Mouse (Mus musculus): ENCODE measurements around the gene Erc2. TPM values are rescaled to one million over a fixed set of nuclear protein-coding genes. Genes with fewer than 3 reads are reported as not detected.

The Erc2 gene
- total and polyA plus RNA-seq, 3 experiments = not detected

DNA sequence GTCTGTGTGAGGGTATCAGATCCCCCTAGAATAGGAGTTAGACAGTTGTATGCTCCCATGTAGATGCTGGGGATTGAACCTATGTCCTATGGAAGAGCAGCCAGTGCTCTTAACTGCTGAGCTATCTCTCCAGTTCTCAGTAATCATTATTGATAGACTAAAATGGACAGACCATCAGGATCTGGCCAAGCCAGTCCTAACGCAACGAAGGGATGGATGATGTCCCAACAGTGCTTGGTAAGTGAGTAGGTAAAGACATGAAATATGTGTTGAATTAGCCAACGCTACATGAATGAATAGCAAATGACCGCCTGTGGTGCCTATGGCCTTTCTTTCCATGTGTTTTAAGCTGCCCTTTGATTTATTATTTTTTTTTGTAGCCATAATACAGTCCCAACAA, 871.6 kb downstream of the Erc2 start:
- no peak for DNase-seq (ENCODE audit: extremely low read depth)
- no peak overlapping the region for H3K4me3 ChIP-seq (replicated peaks in 1 of 3; ENCODE audit: low read depth in 2 of 3, low read length in 2 of 3, poor library complexity in 1 of 3)
- no peaks in the 10 kb centered on the region for H3K27me3 ChIP-seq (replicated peaks)
- no peaks in the 10 kb centered on the region for H3K79me2 ChIP-seq (replicated peaks; ENCODE audit: control insufficient read depth, extremely low read depth, insufficient read depth, poor library complexity, severe bottlenecking)
- TF ChIP-seq TBP (conservative IDR thresholded peaks at IDR 0.05; ENCODE audit: low read depth, low read length) = no peak
- H3K27ac ChIP-seq (ENCODE audit: insufficient read depth, low read depth) = no peak overlapping the region
- dilution Hi-C loops (cut with MboI; ENCODE audit: extremely low pct_ligation_motif_present, extremely low pct_unique_long_range_greater_than_20kb, low sequenced_read_pairs) (no loop called here), in situ Hi-C loops (cut with MboI; ENCODE audit: low pct_ligation_motif_present, low pct_unique_long_range_greater_than_20kb, low sequenced_read_pairs) (no loop called here)
- no peak overlapping the region for H3K9ac ChIP-seq (ENCODE audit: insufficient read depth, low read depth)
- no peaks in the 10 kb centered on the region for H3K4me1 ChIP-seq (ENCODE audit: control insufficient read depth in 1 of 2, insufficient read depth in 2 of 2)
- peaks cover 56% of the 10 kb centered on the region for H3K9me3 ChIP-seq (replicated peaks; ENCODE audit: low read length)
- H3K36me3 ChIP-seq (replicated peaks in 1 of 2; ENCODE audit: control insufficient read depth in 1 of 2, insufficient read depth in 1 of 2, low read length in 1 of 2) = no peaks in the 10 kb centered on the region
- H3K4me2 ChIP-seq (ENCODE audit: insufficient read depth, low read depth, poor library complexity, severe bottlenecking) = no peak overlapping the region

DNA sequence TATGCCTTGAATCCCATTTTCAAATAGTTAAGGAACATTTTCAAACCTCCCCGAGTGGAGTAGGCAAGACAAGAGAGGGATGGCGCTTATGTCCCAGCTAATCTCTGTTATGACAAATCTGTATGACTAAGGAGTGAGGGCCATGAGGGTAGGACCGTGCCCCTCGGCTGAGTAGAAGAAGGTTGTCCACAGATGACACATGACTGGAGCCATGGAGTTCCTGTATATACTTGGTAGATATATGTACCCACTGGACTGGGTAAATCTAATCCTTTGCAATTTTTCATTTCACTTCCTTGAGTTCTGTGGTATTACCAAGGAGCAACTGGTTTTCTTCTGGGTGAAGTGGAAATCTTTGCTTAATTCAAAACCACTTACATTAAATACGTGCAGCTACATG, 872.0 kb downstream of the Erc2 start:
- DNase-seq (ENCODE audit: extremely low read depth) = no peak
- no peaks in the 10 kb centered on the region for H3K79me2 ChIP-seq (replicated peaks; ENCODE audit: control insufficient read depth, extremely low read depth, insufficient read depth, poor library complexity, severe bottlenecking)
- no peak overlapping the region for H3K4me3 ChIP-seq (replicated peaks in 1 of 3; ENCODE audit: low read depth in 2 of 3, low read length in 2 of 3, poor library complexity in 1 of 3)
- no peak overlapping the region for H3K9ac ChIP-seq (ENCODE audit: insufficient read depth, low read depth)
- no peaks in the 10 kb centered on the region for H3K4me1 ChIP-seq (ENCODE audit: control insufficient read depth in 1 of 2, insufficient read depth in 2 of 2)
- H3K9me3 ChIP-seq (replicated peaks; ENCODE audit: low read length) = peaks cover 56% of the 10 kb centered on the region
- no peaks in the 10 kb centered on the region for H3K36me3 ChIP-seq (replicated peaks in 1 of 2; ENCODE audit: control insufficient read depth in 1 of 2, insufficient read depth in 1 of 2, low read length in 1 of 2)
- no peak overlapping the region for H3K4me2 ChIP-seq (ENCODE audit: insufficient read depth, low read depth, poor library complexity, severe bottlenecking)
- H3K27ac ChIP-seq (ENCODE audit: insufficient read depth, low read depth) = no peak overlapping the region
- TF ChIP-seq USF1 (IDR thresholded peaks at IDR 0.05; ENCODE audit: low read depth, low read length) = no peak
- no peak for TF ChIP-seq ZMIZ1 (IDR thresholded peaks at IDR 0.05; ENCODE audit: low read depth, low read length)
- TF ChIP-seq BHLHE40 (IDR thresholded peaks at IDR 0.05; ENCODE audit: low read depth, low read length) = no peak
- no peak for TF ChIP-seq SMC3 (IDR thresholded peaks at IDR 0.05; ENCODE audit: low read depth, low read length)
- no peak for TF ChIP-seq E2F4 (IDR thresholded peaks at IDR 0.05; ENCODE audit: insufficient replicate concordance, low read depth, low read length)
- TF ChIP-seq IRF4 (IDR thresholded peaks at IDR 0.05; ENCODE audit: low read depth, low read length) = no peak
- TF ChIP-seq NELFE (IDR thresholded peaks at IDR 0.05; ENCODE audit: low read depth, low read length) = no peak
- TF ChIP-seq TCF12 (IDR thresholded peaks at IDR 0.05; ENCODE audit: low read depth, low read length) = no peak
- TF ChIP-seq CTCF (conservative IDR thresholded peaks at IDR 0.05 in 1 of 2, IDR thresholded peaks at IDR 0.05 in 1 of 2; ENCODE audit: low read depth in 2 of 2, low read length in 2 of 2) = no peak
- TF ChIP-seq RAD21 (IDR thresholded peaks at IDR 0.05; ENCODE audit: low read depth, low read length) = no peak
- TF ChIP-seq GABPA (IDR thresholded peaks at IDR 0.05; ENCODE audit: insufficient replicate concordance, low read depth, low read length) = no peak
- TF ChIP-seq MAX (IDR thresholded peaks at IDR 0.05; ENCODE audit: low read length) = no peak
- TF ChIP-seq PAX5 (IDR thresholded peaks at IDR 0.05; ENCODE audit: low read length) = no peak
- no peak for TF ChIP-seq CHD1 (IDR thresholded peaks at IDR 0.05; ENCODE audit: low read depth, low read length)
- no peak for TF ChIP-seq KAT2A (IDR thresholded peaks at IDR 0.05; ENCODE audit: insufficient replicate concordance, low read length)
- no peaks in the 10 kb centered on the region for H3K27me3 ChIP-seq (replicated peaks)
- in situ Hi-C loops (cut with MboI; ENCODE audit: low pct_ligation_motif_present, low pct_unique_long_range_greater_than_20kb, low sequenced_read_pairs) = no loop called here
- dilution Hi-C loops (cut with MboI; ENCODE audit: extremely low pct_ligation_motif_present, extremely low pct_unique_long_range_greater_than_20kb, low sequenced_read_pairs) = no loop called here

Measured in CH12.LX (cell line).